Mouse (Mus musculus): ENCODE data around the gene Csf2rb2.
"Not testable (repeated sequence)": the region's sequence is repeated elsewhere in the genome, so short reads cannot be mapped to it uniquely, and the experiment has no call there.

The Csf2rb2 gene

GRCm38 (mm10) chr15:78257326-78258050 is 48.0 kb downstream of the Csf2rb2 start:
- peak; percentile 55 for DNase-seq (ENCODE audit: low spot score)

GRCm38 (mm10) chr15:78256602-78257259 is 48.8 kb downstream of the Csf2rb2 start:
- not testable (repeated sequence) for DNase-seq (ENCODE audit: low spot score)

GRCm38 (mm10) chr15:78254751-78255150 is 50.8 kb downstream of the Csf2rb2 start:
- DNase-seq (ENCODE audit: low spot score), result peak; percentile 18

GRCm38 (mm10) chr15:78248410-78248809 is 57.1 kb downstream of the Csf2rb2 start:
- no peak for DNase-seq (ENCODE audit: low spot score)

- no peak for DNase-seq (ENCODE audit: low spot score)
Measured at GRCm38 (mm10) chr15:78247659-78248058, 57.9 kb downstream of the Csf2rb2 start.

GRCm38 (mm10) chr15:78246143-78247116 is 59.1 kb downstream of the Csf2rb2 start:
- no peak for DNase-seq (ENCODE audit: low spot score)

- DNase-seq (ENCODE audit: low spot score), result no peak
Measured at GRCm38 (mm10) chr15:78244695-78245492, 60.6 kb downstream of the Csf2rb2 start, which contains the start of gene Ncf4. Gene Ncf4, plus strand, starts transcription at chr15:78244801.

GRCm38 (mm10) chr15:78243774-78244173 is 61.7 kb downstream of the Csf2rb2 start:
- no peak for DNase-seq (ENCODE audit: low spot score)

GRCm38 (mm10) chr15:78243061-78243460 is 62.5 kb downstream of the Csf2rb2 start:
- no peak for DNase-seq (ENCODE audit: low spot score)

- no peak for DNase-seq (ENCODE audit: low spot score)
Measured at GRCm38 (mm10) chr15:78241335-78241734, 64.2 kb downstream of the Csf2rb2 start.

- DNase-seq (ENCODE audit: low spot score), result no peak
Measured at GRCm38 (mm10) chr15:78239956-78240617, 65.4 kb downstream of the Csf2rb2 start.

- DNase-seq (ENCODE audit: low spot score), result peak; percentile 48
Measured at GRCm38 (mm10) chr15:78239453-78239852, 66.1 kb downstream of the Csf2rb2 start.

- DNase-seq (ENCODE audit: low spot score), result no peak
Measured at GRCm38 (mm10) chr15:78234823-78235509, 70.6 kb downstream of the Csf2rb2 start.
